ENCODE assay signal across 13 mouse cellular contexts in genomic region chr11:70580358-70580720, GRCm38 (mm10). TPM values are rescaled to one million over a fixed set of nuclear protein-coding genes. Genes with fewer than 3 reads are reported as not detected.
DNase-seq lines count a peak whose midpoint lies in the region; ATAC-seq lines count a peak whose summit lies in the region.
"Had no signal": no experiment of that assay in that cellular context is flagged by ENCODE, and none has a peak within 500 bp of the region (broad histone marks: within the 10 kb centered on the region; RNA-seq: fewer than 3 reads in every experiment).

No protein-coding gene starts in this region.

- no peak overlapping the region for H3K4me2 ChIP-seq in heart, embryonic 13.5 days
- no peak overlapping the region for H3K4me2 ChIP-seq in neural tube, embryonic 13.5 days
- H3K4me2 ChIP-seq in neural tube, embryonic 15.5 days, result no peak overlapping the region

- H3K4me1 ChIP-seq in heart, embryonic 13.5 days, result peaks cover 69% of the 10 kb centered on the region
- H3K4me1 ChIP-seq in neural tube, embryonic 13.5 days (replicated peaks), result peaks cover 69% of the 10 kb centered on the region
- H3K4me1 ChIP-seq in neural tube, embryonic 15.5 days, result peaks cover 65% of the 10 kb centered on the region
- H3K4me1 ChIP-seq in limb, embryonic 10.5 days, result peaks cover 35% of the 10 kb centered on the region

- no peak for ATAC-seq in heart, embryonic 13.5 days (ENCODE audit: extremely low read depth, insufficient number of reproducible peaks, low FRiP score, low TSS enrichment)
- ATAC-seq in neural tube, embryonic 13.5 days (ENCODE audit: low read depth), result no peak
- ATAC-seq in neural tube, embryonic 15.5 days (ENCODE audit: low FRiP score), result no peak

- H3K9ac ChIP-seq in heart, embryonic 13.5 days, result 0 out of 2 replicates have a peak overlapping the region, but pooled peaks have one; percentile 11
- peak overlapping the region; percentile 31 for H3K9ac ChIP-seq in neural tube, embryonic 13.5 days
- H3K9ac ChIP-seq in neural tube, embryonic 15.5 days (replicated peaks), result no peak overlapping the region

- DNase-seq in heart, postnatal 25 days (ENCODE audit: low spot score), result no peak
- no peak for DNase-seq in limb, embryonic 10.5 days (ENCODE audit: low spot score)
- DNase-seq in adrenal gland, adult 18-20 months (ENCODE audit: low spot score in 2 of 2), result no peak
- DNase-seq in frontal cortex, postnatal 10 days (ENCODE audit: low spot score in 2 of 2), result no peak
- no peak for DNase-seq in urinary bladder, adult 2 months (ENCODE audit: low spot score)
- DNase-seq: adrenal gland, postnatal 25 days; cerebellum, postnatal 14 days had no signal

- no peak overlapping the region for H3K4me3 ChIP-seq in heart, embryonic 13.5 days
- no peak overlapping the region for H3K4me3 ChIP-seq in neural tube, embryonic 13.5 days
- no peak overlapping the region for H3K4me3 ChIP-seq in neural tube, embryonic 15.5 days (replicated peaks)
- H3K4me3 ChIP-seq in limb, embryonic 10.5 days, result no peak overlapping the region

- H3K36me3 ChIP-seq in heart, embryonic 13.5 days, result no peaks in the 10 kb centered on the region
- H3K36me3 ChIP-seq in neural tube, embryonic 13.5 days, result no peaks in the 10 kb centered on the region
- H3K36me3 ChIP-seq in neural tube, embryonic 15.5 days, result no peaks in the 10 kb centered on the region
- peaks cover 6% of the 10 kb centered on the region for H3K36me3 ChIP-seq in limb, embryonic 10.5 days

- intact Hi-C loops in heart, postnatal 25 days (cut with DNase I), result no loop called here

- H3K27me3 ChIP-seq in heart, embryonic 13.5 days (replicated peaks), result no peaks in the 10 kb centered on the region
- H3K27me3 ChIP-seq in neural tube, embryonic 13.5 days, result no peaks in the 10 kb centered on the region
- H3K27me3 ChIP-seq in neural tube, embryonic 15.5 days (replicated peaks), result no peaks in the 10 kb centered on the region
- H3K27me3 ChIP-seq in limb, embryonic 10.5 days (ENCODE audit: low read depth, poor library complexity, severe bottlenecking), result no peaks in the 10 kb centered on the region

- no peaks in the 10 kb centered on the region for H3K9me3 ChIP-seq in heart, embryonic 13.5 days
- H3K9me3 ChIP-seq in neural tube, embryonic 13.5 days, result no peaks in the 10 kb centered on the region
- no peaks in the 10 kb centered on the region for H3K9me3 ChIP-seq in neural tube, embryonic 15.5 days (replicated peaks)
- H3K9me3 ChIP-seq in limb, embryonic 10.5 days (replicated peaks), result no peaks in the 10 kb centered on the region

- 51% methylated on average over 5 of the region's 5 CpGs for WGBS in heart, embryonic 13.5 days
- whole genome bisulfite sequencing in neural tube, embryonic 13.5 days, result 55% methylated on average over 5 of the region's 5 CpGs
- WGBS in neural tube, embryonic 15.5 days, result 46% methylated on average over 5 of the region's 5 CpGs
- 53% methylated on average over 5 of the region's 5 CpGs for WGBS in limb, embryonic 10.5 days

- 0 out of 2 replicates have a peak overlapping the region, but pooled peaks have one; percentile 30 for H3K27ac ChIP-seq in heart, embryonic 13.5 days (replicated peaks)
- H3K27ac ChIP-seq in neural tube, embryonic 13.5 days (replicated peaks), result no peak overlapping the region
- H3K27ac ChIP-seq in neural tube, embryonic 15.5 days (replicated peaks), result no peak overlapping the region
- peak overlapping the region; percentile 5; the same call in 1 of the 2 replicates for H3K27ac ChIP-seq in limb, embryonic 10.5 days

RNA-seq across cellular contexts. Expression of gene Mink1, which starts 17.7 kb away (rescaled TPM):
- 8.8 and 9.8 TPM in 2 replicates for polyA plus RNA-seq in heart, embryonic 13.5 days (2015; fragmentation: Nextera tagmentation; extraction: Ambion mirVana)
- total RNA-seq in heart, postnatal 25 days (2021), result 10 to 100 TPM; 43.6 to 46.3 TPM
- polyA plus RNA-seq in neural tube, embryonic 13.5 days (2015; fragmentation: Nextera tagmentation; extraction: Ambion mirVana), result 18.0 TPM in 2 replicates
- 15.0 and 16.6 TPM in 2 replicates for polyA plus RNA-seq in neural tube, embryonic 15.5 days (2015; fragmentation: Nextera tagmentation; extraction: Ambion mirVana)
- polyA plus RNA-seq in limb, embryonic 10.5 days (2016; fragmentation: Nextera tagmentation; extraction: Ambion mirVana), result 15.1 and 17.2 TPM in 2 replicates
- 10 to 100 TPM; 45.8 to 49.6 TPM for total RNA-seq in adrenal gland, adult 18-20 months (2021)
- 87.2 and 89.1 TPM in 2 replicates for polyA plus RNA-seq in urinary bladder, adult 2 months (2012; rRNA removed)

RNA-seq across cellular contexts. Expression of gene 4930544D05Rik, which starts 35.3 kb away (rescaled TPM):
- polyA plus RNA-seq in heart, embryonic 13.5 days (2015; fragmentation: Nextera tagmentation; extraction: Ambion mirVana), result not detected in 2 replicates
- not detected for total RNA-seq in heart, postnatal 25 days (2021)
- not detected in 2 replicates for polyA plus RNA-seq in neural tube, embryonic 13.5 days (2015; fragmentation: Nextera tagmentation; extraction: Ambion mirVana)
- polyA plus RNA-seq in neural tube, embryonic 15.5 days (2015; fragmentation: Nextera tagmentation; extraction: Ambion mirVana), result not detected in 2 replicates
- not detected in 2 replicates for polyA plus RNA-seq in limb, embryonic 10.5 days (2016; fragmentation: Nextera tagmentation; extraction: Ambion mirVana)
- total RNA-seq in adrenal gland, adult 18-20 months (2021), result not detected
- polyA plus RNA-seq in urinary bladder, adult 2 months (2012; rRNA removed), result not detected in 2 replicates
- total RNA-seq: adrenal gland, postnatal 25 days had no signal
- polyA plus RNA-seq: hindbrain, embryonic 11.5 days had no signal

RNA-seq across cellular contexts. Expression of gene Chrne, which starts 38.7 kb away (rescaled TPM):
- not detected in 2 replicates for polyA plus RNA-seq in heart, embryonic 13.5 days (2015; fragmentation: Nextera tagmentation; extraction: Ambion mirVana)
- total RNA-seq in heart, postnatal 25 days (2021), result not detected
- 0.38 TPM in 1 of 2 replicates, not detected in the other for polyA plus RNA-seq in neural tube, embryonic 13.5 days (2015; fragmentation: Nextera tagmentation; extraction: Ambion mirVana)
- 0.23 and 0.40 TPM in 2 replicates for polyA plus RNA-seq in neural tube, embryonic 15.5 days (2015; fragmentation: Nextera tagmentation; extraction: Ambion mirVana)
- not detected in 2 replicates for polyA plus RNA-seq in limb, embryonic 10.5 days (2016; fragmentation: Nextera tagmentation; extraction: Ambion mirVana)
- under 1 TPM in 1 of 2 experiments, not detected in 1; 0.38 TPM for total RNA-seq in adrenal gland, adult 18-20 months (2021)
- 0.40 and 0.44 TPM in 2 replicates for polyA plus RNA-seq in urinary bladder, adult 2 months (2012; rRNA removed)
- total RNA-seq: adrenal gland, postnatal 25 days; layer of hippocampus, adult 18-20 months had no signal
- polyA plus RNA-seq: hindbrain, embryonic 11.5 days had no signal

RNA-seq across cellular contexts. Expression of gene Pld2, which starts 40.5 kb away (rescaled TPM):
- polyA plus RNA-seq in heart, embryonic 13.5 days (2015; fragmentation: Nextera tagmentation; extraction: Ambion mirVana), result 9.3 and 11.2 TPM in 2 replicates
- total RNA-seq in heart, postnatal 25 days (2021), result 1 to 10 TPM; 6.5 to 7.4 TPM
- 7.4 and 8.8 TPM in 2 replicates for polyA plus RNA-seq in neural tube, embryonic 13.5 days (2015; fragmentation: Nextera tagmentation; extraction: Ambion mirVana)
- 16.1 and 18.1 TPM in 2 replicates for polyA plus RNA-seq in neural tube, embryonic 15.5 days (2015; fragmentation: Nextera tagmentation; extraction: Ambion mirVana)
- polyA plus RNA-seq in limb, embryonic 10.5 days (2016; fragmentation: Nextera tagmentation; extraction: Ambion mirVana), result 1.4 and 2.0 TPM in 2 replicates
- 1 to 10 TPM; 6.8 to 8.2 TPM for total RNA-seq in adrenal gland, adult 18-20 months (2021)
- polyA plus RNA-seq in urinary bladder, adult 2 months (2012; rRNA removed), result 33.6 and 38.7 TPM in 2 replicates

RNA-seq across cellular contexts. Expression of gene Gm40193, which starts 47.6 kb away (rescaled TPM):
- polyA plus RNA-seq in heart, embryonic 13.5 days (2015; fragmentation: Nextera tagmentation; extraction: Ambion mirVana), result not detected in 2 replicates
- total RNA-seq in heart, postnatal 25 days (2021), result not detected
- polyA plus RNA-seq in neural tube, embryonic 13.5 days (2015; fragmentation: Nextera tagmentation; extraction: Ambion mirVana), result not detected in 2 replicates
- not detected in 2 replicates for polyA plus RNA-seq in neural tube, embryonic 15.5 days (2015; fragmentation: Nextera tagmentation; extraction: Ambion mirVana)
- polyA plus RNA-seq in limb, embryonic 10.5 days (2016; fragmentation: Nextera tagmentation; extraction: Ambion mirVana), result not detected in 2 replicates
- not detected for total RNA-seq in adrenal gland, adult 18-20 months (2021)
- polyA plus RNA-seq in urinary bladder, adult 2 months (2012; rRNA removed), result not detected in 2 replicates
- total RNA-seq: adrenal gland, postnatal 25 days; layer of hippocampus, adult 18-20 months had no signal
- polyA plus RNA-seq: hindbrain, embryonic 11.5 days; testis, adult 2 months had no signal

Comparison
In these comparisons a context has a peak if more than half of its experiments do, and no peak if none do; other contexts are left out.
1. H3K27ac ChIP-seq: peak in heart, embryonic 13.5 days (single experiment) and limb, embryonic 10.5 days (single experiment); none in neural tube, embryonic 13.5 days (single experiment) and neural tube, embryonic 15.5 days (single experiment).